Mouse (Mus musculus) urinary bladder, postnatal 36 days (tissue): ENCODE measurements around the gene Ccnc.
"Not testable (repeated sequence)": the region's sequence is repeated elsewhere in the genome, so short reads cannot be mapped to it uniquely, and the experiment has no call there.

Experiments used
- DNase-seq, 2 experiments: peaks; one replicate each; pipeline ENCODE4 v3.0.0; 2022; ENCODE audit warnings: low spot score in 2 of 2, mixed read lengths in 1 of 2

Ccnc gene

DNA sequence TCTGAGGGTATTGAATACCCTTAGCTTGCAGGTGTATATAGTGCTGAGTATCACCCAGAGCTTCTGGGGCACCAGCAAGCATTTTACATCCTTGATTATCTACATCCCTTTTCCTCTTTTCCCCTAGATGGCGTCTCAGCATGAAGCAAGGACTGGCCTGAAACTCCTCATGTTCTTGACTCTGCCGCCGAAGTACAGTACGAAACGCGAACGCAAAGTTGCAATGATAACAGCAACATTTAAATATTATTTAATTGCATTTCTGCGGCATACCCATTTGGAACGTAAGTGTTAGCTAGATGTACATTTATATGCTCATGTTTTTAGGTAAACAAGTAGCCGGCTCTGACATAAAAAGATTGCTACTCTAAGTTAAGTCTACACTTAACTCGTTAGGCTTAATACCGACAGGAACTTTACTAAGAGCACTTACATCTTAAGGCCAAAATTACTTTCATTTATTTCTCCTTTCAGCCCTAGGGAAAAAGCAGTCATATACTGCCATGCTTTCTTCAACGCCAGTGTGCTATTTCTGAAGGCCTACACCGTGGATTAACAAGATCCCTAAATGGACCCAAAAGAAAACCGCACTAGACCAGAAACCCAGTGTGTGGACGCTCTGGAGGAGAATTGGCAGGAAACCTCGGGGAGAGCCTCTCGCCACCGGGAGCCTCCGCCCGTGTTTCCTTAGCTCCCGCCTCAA lies 438 bp upstream of the Ccnc start:
- peak in 1 of 2 experiments; percentile 7 for DNase-seq

DNA sequence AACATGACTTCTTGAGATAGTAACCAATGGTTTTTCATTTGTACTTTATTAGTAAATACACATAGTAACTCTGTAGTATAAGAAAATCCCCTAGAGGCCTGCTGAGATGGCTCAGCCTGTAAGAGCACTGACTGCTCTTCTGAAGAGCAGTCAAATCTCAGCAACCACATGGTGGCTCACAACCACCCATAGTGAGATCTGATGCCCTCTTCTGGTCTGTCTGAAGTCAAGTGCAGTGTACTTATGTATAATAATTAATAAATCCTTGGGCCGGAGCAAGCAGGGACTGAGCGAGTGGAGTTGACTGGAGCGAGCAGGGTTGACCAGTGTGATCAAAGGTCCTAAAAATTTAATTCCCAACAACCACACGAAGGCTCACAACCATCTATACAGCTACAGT lies 11.7 kb downstream of the Ccnc start:
- DNase-seq = no peak

DNA sequence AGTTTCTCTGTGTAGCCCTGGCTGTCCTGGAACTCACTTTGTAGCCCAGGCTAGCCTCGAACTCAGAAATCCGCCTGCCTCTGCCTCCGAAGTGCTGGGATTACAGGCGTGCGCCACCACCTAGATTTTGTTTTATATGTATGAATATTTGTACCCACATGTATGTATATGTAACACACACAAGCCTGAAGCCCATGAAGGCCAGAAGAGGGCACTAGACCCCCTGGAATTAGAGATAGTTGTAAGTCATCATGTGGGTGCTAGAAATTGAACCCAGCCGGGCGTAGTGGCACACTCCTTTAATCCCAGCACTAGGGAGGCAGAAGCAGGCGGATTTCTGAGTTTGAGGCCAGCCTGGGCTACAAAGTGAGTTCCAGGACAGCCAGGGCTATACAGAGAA lies 16.6 kb downstream of the Ccnc start:
- DNase-seq = not testable (repeated sequence)

DNA sequence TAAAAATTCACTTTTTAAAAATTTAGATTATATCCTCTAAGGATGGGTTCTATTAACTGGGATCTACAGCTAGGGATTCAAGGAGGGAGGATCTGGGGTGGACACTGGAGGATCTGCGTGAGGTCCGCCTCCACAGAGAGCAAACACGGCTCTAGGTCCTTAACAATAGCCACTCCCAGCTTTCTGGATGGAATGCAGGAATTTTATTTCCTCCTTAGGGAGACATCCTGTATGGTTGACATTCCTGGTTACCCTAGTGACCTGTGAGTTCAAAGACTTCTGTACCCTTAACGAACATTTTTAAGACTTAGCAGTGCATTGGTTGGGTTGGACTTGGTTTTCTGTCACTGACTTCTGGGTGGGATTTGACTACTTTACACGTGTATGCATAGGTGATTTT lies 18.2 kb downstream of the Ccnc start:
- DNase-seq = no peak

DNA sequence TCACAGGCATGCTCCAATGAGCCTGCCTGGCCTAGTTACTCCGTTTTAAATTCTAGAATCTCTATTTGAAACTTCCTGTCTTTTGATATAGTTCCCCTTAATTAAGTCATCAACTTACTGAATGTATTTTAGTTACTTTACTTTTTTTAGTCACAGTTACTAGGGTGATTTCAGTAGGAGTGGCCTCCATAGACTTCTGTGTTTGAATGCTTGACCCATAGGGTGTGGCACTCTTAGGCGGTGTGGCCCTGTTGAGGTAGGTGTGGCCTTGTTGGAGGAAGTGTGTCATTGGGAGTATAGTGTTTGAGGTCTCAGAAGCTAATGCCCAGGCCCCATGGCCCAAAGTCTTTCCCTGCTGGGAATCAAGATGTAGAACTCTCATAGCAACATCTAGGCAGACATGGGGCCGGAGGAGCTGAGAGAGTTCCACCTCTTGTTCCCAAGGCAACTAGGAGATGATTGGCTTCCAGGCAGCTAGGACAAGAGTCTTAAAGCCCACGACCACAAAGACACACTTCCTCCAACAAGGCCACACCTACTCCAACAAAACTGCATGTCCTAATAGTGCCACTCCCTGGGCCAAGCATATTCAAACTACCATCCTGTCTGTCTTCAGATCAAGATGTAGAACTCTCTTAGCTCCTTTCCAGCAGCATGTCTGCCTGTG lies 27.8 kb downstream of the Ccnc start:
- no peak for DNase-seq

DNA sequence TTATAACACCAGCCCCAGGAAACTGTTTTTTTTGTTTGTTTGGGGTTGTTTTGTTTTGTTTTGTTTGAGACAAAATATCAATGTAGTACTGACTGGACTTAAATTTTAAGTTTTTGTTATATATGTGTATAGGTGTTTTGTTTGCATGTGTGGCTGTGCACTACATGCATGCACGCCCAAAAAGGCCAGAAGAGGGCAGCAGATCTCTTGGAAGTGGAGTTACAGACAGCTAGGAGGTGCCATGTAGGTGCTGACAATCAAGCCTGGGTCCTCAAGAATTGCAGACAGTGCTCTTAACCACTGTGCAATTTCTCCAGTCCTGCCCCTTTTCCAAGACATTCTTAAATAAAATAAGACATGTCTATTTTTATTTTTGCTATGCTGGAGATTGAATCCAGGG lies 31.4 kb downstream of the Ccnc start:
- no peak for DNase-seq

DNA sequence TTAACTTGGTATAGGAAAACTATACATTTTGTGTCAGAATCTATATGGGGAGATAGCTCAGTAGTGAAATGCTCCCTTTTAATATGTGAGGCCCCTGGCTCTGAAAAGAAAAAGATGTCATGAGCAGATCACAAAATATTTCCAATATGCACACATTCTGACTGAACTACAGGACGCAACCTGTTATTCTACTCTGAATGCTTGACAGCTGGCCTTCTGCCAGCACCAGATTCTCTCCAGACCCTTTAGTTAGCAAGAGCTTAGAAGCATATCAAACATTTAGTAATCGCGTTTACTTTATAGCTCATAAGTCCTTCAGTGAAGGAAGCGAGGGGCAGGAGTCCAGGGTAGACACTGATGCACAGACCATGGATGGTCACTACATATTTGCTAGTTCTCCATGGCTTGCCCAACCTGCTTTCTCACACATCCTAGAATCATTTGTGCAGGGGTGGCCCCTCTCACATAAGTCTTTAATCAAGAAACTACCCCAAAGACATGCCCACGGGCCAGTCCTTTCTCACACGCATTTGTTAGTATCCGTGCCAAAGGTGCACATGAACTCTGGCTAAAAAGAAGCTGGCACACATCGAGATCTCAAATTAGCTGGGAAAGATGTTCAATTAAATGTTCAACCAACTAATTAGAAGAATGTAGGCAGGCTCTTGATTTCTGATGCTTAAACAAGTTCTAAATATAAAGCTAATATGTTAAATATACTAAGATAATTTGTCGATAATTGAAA lies 34.1 kb downstream of the Ccnc start:
- no peak for DNase-seq

DNA sequence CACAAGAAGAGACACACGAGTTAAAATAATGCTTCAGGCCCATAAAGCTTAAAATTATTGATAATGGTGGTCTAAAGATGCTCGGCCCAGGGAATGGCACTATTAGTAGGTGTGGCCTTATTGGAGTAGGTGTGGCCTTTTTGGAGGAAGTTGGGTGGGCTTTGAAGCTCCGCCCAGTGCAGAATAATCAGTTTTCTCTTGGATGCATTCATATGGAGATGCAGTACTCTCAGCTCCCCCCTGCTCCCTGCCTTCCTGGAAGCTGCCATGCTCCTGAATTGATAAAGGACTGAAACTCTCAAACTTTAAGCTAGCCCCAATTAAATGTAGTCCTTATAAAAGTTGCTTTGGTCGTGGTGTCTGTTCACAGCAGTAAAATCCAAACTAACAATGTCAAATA lies 36.3 kb downstream of the Ccnc start:
- DNase-seq = no peak

DNA sequence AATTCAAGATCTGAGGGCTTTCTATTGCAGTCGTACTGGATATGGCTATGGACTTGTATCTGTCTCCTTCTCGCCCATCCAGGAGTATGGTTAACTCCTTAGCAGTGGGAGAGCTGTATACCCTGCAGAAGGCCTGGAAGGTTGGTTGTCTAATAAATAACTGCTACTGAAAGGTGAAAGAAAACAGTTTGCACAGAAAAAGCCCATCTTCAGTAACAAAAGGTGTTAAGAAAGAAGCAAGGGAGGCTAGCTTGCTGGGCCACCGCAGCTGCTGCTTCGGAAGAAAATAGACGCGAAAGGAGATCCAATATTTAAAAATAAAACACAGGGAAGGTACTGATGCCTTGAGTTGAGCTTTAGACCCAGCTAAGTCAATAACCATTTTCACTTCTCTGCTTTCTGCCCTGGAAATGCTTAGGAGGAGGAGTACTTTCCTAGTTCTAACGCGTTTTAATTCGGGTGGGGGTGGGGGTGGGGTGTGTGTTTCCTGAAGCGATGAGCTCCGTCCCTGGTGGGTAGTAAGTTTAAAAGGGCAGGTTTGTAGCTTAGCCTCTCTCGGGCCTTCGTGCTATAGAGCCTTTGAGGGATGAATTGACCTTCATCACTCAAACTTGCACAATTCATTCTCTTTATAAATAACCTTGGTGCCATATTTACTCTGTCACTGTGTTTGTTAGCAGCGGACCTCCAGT lies 38.8 kb downstream of the Ccnc start:
- DNase-seq = no peak

DNA sequence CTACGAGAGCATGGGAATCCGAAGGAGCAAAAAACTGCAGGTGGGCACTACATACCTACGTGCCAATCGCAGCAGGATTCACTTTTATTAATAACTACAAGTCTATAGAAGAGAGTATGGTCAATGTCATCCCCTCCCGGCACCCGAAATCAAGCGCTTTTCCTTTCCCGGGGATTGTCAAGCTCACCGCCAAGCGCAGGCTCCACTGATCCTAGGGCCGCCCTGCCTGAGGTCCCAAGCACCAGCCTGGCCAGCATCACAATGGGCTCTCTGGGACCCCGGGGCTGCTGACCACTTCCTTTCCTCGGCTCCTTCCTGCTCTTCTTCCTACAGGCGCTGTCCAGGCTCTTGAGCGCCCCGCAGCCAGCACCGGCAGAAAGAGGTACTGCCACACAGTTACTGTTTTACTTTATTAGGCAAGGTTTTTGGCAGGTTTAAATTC lies 39.4 kb downstream of the Ccnc start, which contains the start of the genes Usp45 and Tstd3:
Gene Usp45 (plus strand): TSS at position 294 of the 442 bp plus-strand sequence.
Gene Tstd3 (minus strand): TSS at position 350 of the 442 bp plus-strand sequence.
- DNase-seq = peak; percentile 50 to 77

DNA sequence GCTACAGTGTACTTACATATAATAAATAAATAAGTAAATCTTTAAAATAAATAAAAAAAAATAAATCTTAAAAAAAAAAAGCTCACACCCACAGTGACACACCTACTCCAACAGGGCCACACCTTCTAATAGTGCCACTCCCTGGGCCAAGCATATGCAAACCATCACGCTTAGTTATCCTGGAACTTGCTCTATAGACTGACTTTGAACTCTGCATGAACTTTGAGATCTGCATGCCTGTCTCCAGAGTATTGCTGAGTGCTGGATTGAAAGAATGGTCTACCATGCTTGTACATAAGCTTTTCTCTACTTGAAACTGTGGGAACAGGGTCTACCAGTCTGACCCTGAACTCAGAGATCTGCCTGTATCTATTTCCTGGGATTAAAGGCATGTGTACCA lies 43.6 kb downstream of the Ccnc start:
- DNase-seq = no peak

DNA sequence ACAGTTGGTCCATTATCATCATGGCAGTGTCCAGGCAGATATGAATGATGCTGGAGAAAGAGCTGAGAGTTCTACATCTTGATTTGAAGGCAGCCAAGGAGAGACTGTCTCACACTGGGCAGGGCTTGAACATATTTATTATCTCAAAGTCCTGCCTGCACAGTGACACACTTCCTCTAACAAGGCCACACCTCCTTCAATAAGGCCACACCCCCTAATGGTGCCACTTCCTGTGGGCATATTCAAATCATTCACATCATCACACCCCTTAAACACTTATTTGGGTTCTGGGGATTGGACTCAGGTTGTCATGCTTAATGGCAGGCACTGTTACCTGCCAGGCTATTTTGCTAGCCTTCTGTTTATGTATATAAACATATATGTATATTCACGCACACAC lies 44.8 kb downstream of the Ccnc start:
- no peak for DNase-seq

DNA sequence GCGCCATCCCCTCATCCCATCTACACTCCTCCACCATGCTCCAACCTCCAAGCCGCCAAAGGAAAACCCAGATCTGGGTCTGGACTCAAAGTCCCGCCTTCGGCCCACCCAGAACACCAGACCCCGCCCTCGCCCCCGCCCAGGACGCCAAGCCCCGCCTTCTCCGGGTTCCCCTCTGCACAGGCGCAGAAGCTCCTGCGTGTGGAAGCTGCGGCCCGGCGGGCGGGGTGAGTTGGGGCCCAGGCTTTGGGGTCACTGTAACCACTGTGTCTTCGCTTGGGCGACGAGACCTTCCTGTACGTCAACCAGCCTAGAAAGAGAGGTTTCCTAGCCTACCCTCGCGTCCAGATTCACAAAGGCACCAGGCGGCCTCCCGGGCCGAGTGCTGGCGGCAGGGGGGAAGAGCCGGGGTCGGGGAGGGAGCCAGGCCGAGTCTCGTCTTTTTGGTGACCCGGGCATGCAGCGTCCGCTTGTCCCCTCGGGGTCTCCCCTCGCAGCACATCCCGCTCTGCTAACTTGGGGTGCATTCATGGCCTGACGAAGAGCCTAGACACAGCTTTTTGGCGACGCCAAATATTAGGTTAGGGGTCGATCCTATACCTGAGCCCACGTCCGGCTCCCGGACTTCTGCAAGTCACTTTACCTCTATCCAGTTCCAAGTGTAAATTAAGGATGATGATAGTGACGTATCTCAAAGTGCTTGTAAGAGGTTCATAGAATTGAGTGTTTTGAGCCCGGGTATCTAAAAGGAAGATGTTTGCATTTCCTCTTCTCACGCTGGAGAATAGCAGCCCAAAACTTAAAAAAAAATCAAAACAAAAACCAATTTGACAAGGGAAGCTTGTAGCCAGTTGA lies 48.8 kb downstream of the Ccnc start:
- DNase-seq = peak; percentile 87 to 91

DNA sequence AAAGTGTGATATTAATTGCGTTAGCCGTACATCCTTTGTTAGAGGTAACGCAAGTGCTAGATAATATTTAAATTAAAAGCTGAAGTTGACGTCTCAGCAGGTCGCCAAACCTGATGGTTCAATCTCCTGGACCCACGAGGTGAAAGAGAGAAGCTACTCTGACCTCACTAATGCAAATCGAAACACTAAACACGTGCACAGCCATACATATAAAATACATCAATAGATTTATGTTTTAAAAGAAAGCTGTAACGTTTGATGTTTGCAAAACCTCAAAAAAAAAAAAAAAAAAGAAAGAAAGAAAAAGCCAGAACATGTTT lies 49.4 kb downstream of the Ccnc start:
- DNase-seq = no peak

DNA sequence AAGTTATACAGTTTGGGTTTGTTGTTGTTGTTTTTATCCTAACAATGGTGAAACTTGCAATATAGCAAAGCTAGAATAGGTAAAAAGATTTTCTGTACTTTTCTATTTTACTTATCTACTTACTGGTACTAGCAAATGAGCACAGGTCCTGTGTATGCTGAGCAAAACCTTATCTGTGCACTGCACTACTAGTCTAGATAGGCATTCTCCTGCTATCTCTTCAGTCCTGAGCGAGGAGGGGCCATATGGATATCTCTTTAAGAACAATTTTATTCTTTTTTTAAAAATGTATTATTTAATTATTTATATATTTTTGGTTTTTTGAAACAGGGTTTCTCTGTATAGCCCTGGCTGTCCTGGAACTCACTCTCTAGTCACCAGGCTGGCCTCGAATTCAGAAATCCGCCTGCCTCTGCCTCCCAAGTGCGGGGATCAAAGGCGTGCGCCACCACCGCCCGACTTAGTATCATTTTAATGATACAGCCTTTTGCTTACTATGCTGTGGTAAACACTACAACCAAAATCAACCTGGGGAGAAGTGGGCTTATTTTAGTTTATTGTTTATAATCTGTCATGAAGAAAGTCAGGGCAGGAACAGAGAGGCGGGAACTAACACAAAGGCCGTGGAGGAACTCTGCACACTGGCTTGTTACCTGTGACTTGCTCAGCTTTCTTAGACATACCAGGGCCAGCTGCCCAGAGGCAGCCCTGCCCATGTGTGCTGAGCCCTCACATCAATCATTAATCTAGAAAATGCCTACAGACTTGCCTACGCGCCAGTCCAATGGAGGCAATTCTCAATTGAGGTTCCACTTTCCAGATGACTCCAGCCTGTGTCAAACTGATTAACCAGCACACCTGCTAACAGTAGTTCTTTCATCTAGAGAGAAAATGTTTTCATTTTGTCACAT lies 53.6 kb downstream of the Ccnc start:
- no peak for DNase-seq

DNA sequence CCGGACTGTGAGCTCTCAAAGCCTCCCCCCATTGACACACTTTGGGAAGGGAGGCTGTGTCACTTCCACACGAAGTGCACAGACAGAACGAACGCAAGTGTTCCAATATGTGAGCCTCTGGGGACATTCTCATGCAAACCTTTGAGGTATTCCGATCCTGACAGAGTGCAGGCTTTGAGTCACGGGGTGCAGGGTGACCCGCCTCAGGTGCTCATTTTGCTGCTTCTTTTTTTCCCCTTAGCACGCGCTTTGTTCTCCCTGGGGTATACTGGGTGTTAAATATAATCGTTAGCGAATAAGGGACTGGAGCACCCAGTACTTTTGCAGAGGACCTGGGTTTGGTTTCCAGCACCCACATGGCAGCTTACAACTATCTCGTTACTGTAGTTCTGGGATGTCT lies 58.8 kb downstream of the Ccnc start:
- no peak for DNase-seq

DNA sequence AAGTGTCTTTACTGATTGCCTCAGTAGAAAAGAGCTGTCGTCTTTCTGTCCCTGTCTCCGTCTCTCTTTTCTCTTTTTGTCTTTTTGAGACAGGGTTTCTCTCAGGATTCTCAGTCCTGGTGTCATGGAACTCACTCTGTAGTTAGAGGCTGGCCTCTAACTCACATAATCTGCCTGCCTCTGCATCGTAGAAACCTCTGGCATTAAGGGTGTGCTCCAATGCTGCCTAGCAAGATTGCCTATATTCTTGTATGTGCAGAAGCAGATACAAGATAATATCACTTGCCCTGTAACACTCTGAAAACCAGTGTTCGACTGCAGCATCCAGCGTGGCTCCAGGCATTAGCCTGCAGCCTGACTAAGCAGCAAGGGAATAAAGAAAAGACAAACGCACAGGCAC lies 61.4 kb downstream of the Ccnc start:
- DNase-seq = no peak

DNA sequence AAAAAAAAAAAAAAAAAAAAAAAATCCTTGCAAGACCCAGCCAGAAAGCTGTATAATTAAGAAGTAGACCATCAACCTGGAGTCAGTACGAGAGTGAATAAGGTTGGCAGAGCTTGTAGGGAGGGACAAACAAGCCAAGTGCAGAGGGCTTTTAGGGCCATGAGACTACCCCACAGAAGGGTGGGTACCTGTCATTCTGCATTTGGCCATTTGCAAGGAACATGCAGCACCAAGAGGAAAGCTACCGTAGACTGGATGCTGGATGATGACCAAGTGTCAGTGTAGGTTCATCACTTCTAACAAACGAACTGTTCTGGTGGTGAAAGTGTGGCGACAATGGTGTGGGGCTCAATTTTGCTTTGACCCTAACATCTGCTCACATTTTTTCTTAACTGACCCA lies 62.3 kb downstream of the Ccnc start:
- no peak for DNase-seq

DNA sequence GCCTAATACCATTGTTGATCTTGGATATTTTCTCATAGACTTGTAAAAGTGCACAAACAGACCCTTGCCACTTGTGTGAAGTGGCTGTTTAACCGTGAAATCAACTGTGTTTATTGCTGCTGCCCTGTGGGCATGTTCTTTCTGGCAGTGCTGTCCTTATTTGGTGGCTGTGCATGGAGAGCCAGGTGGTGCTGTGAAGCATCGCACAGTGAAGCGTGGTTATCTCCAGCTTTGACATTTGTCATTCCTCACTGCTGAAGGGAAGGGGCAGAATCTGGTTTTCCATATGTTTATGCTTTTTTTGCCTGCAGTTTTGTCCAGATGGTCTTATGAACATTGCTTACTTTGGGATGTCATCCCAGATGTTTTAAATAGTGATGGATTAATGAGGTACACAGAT lies 66.1 kb downstream of the Ccnc start:
- DNase-seq = no peak

DNA sequence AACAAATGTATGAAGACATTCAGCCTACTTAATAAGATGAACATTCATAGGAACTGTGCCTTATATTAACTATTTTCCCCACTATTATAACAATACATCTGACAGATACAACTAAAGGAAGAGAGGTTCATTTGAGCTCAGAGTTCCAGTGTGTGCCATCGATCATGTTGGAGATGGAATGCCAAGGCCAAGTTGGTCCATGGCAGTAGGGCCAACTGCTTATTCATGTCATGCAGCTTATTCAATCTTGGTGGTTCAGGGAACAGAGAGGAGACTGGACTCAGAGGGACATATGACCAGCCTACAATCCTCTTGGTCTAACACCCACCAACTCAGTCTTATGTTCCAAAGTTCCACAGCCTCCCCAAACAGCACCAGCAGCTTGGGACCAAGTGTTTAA lies 73.5 kb downstream of the Ccnc start:
- DNase-seq = no peak
